Mouse (Mus musculus) limb, embryonic 13.5 days (tissue): ENCODE data around the gene Tnik. TPM values are rescaled to one million over a fixed set of nuclear protein-coding genes. Genes with fewer than 3 reads are reported as not detected.

ENCODE experiments used
- ATAC-seq: fragments of 200-750 bp; cut with Nextera tagmentation; 2 replicates; pipeline ENCODE4 v1.8.0; 2017; ENCODE audit warnings: low read depth, moderate number of reproducible peaks, moderate TSS enrichment; ENCODE audit not compliant: low FRiP score
- H3K27ac ChIP-seq: fragments of 300-500 bp; sonication (generic); 2 replicates; pipeline ENCODE4 v1.5.1; 2015; ENCODE audit warnings: inconsistent platforms, mild to moderate bottlenecking, moderate library complexity
- H3K27me3 ChIP-seq: fragments of 300-500 bp; sonication (generic); 2 replicates; pipeline ENCODE4 v1.6.1; 2015; ENCODE audit warnings: mild to moderate bottlenecking, inconsistent platforms
- H3K36me3 ChIP-seq: fragments of 300-500 bp; sonication (generic); 2 replicates; pipeline ENCODE4 v1.6.1; 2015; ENCODE audit warnings: inconsistent platforms, mild to moderate bottlenecking, moderate library complexity
- H3K4me1 ChIP-seq: fragments of 300-500 bp; sonication (generic); 2 replicates; pipeline ENCODE4 v1.6.1; 2015; ENCODE audit warnings: inconsistent platforms
- H3K4me2 ChIP-seq: fragments of 300-500 bp; sonication (generic); replicated peaks from 2 replicates; pipeline ENCODE4 v1.6.1; 2015; ENCODE audit warnings: inconsistent platforms, mild to moderate bottlenecking, moderate library complexity
- H3K4me3 ChIP-seq: fragments of 300-500 bp; sonication (generic); 2 replicates; pipeline ENCODE4 v1.5.1; 2015; ENCODE audit warnings: moderate library complexity, mild to moderate bottlenecking, inconsistent platforms
- H3K9ac ChIP-seq: fragments of 300-500 bp; sonication (generic); 2 replicates; pipeline ENCODE4 v1.6.1; 2015; ENCODE audit warnings: mild to moderate bottlenecking, inconsistent platforms
- H3K9me3 ChIP-seq: fragments of 300-500 bp; sonication (generic); 2 replicates; pipeline ENCODE4 v1.6.1; 2016; ENCODE audit warnings: inconsistent platforms
- WGBS: fragments of 180-500 bp; shearing (Covaris S2); methylation state at CpG from one replicate; pipeline ENCODE4 v1.1.7; 2015; 5-methylcytosine and 5-hydroxymethylcytosine counted together
- polyA plus RNA-seq: library from polyadenylated mRNA; unstranded; fragments of >200 nt; fragmentation: Nextera tagmentation; extraction: Ambion mirVana; gene quantifications from 2 replicates; pipeline ENCODE4 v1.2.1, GENCODE M21; 2015

Gene Tnik
- polyA plus RNA-seq, 1 experiment from 2014 or later: 9.5 TPM

GRCm38 (mm10) chr3:28392542-28392941, 129.5 kb downstream of the Tnik start:
- no peak for ATAC-seq
- peaks cover 6% of the 10 kb centered on the region; the same call in 1 of the 2 replicates for H3K9me3 ChIP-seq
- H3K4me2 ChIP-seq: no peak overlapping the region
- no peaks in the 10 kb centered on the region for H3K27me3 ChIP-seq
- no peak overlapping the region for H3K4me3 ChIP-seq
- H3K9ac ChIP-seq: no peak overlapping the region
- H3K36me3 ChIP-seq: no peaks in the 10 kb centered on the region
- no peak overlapping the region for H3K27ac ChIP-seq
- no peaks in the 10 kb centered on the region for H3K4me1 ChIP-seq

DNA sequence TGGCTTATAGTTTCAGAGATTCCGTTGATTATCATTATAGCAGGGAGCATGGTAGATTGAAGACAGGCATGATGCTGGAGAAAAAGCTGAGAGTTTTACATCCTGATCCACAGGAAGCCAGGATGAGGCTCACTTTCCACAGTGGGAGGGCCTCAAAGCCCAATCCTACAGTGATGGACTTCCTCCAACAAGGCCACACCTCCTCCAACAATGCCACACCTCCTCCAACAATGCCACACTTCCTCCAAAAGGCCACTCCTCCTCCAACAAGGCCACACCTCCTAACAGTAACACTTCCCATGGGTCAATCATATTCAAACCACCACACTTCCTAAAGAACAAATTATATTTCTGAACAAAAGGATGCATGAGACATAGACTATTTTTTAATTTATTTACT, 135.8 kb downstream of the Tnik start:
- Histone ChIP-seq H3K36me3 (no peaks in the 10 kb centered on the region), H3K4me3 (no peak overlapping the region), H3K4me1 (no peaks in the 10 kb centered on the region), H3K27ac (no peak overlapping the region), H3K4me2 (no peak overlapping the region), H3K9me3 (no peaks in the 10 kb centered on the region), H3K27me3 (no peaks in the 10 kb centered on the region), H3K9ac (no peak overlapping the region)
- no peak for ATAC-seq
- WGBS: 89% methylated on average over 1 of the region's 1 CpGs

- no peak overlapping the region for H3K4me2 ChIP-seq
- no peak overlapping the region for H3K9ac ChIP-seq
- no peak overlapping the region for H3K27ac ChIP-seq
- no peak overlapping the region for H3K4me3 ChIP-seq
- WGBS: 84% methylated on average over 9 of the region's 9 CpGs
- H3K27me3 ChIP-seq: no peaks in the 10 kb centered on the region
- no peaks in the 10 kb centered on the region for H3K9me3 ChIP-seq
- no peaks in the 10 kb centered on the region for H3K36me3 ChIP-seq
- H3K4me1 ChIP-seq: no peaks in the 10 kb centered on the region
- ATAC-seq: no peak
These were observed 136.7 kb downstream of the Tnik start for GRCm38 (mm10) chr3:28399593-28400216.

GRCm38 (mm10) chr3:28401335-28401734, 138.3 kb downstream of the Tnik start:
- H3K4me2 ChIP-seq: no peak overlapping the region
- H3K27ac ChIP-seq: no peak overlapping the region
- H3K27me3 ChIP-seq: no peaks in the 10 kb centered on the region
- WGBS: 76% methylated on average over 9 of the region's 9 CpGs
- no peaks in the 10 kb centered on the region for H3K36me3 ChIP-seq
- H3K4me1 ChIP-seq: no peaks in the 10 kb centered on the region
- no peak overlapping the region for H3K9ac ChIP-seq
- no peak overlapping the region for H3K4me3 ChIP-seq
- no peak for ATAC-seq
- H3K9me3 ChIP-seq: no peaks in the 10 kb centered on the region

DNA sequence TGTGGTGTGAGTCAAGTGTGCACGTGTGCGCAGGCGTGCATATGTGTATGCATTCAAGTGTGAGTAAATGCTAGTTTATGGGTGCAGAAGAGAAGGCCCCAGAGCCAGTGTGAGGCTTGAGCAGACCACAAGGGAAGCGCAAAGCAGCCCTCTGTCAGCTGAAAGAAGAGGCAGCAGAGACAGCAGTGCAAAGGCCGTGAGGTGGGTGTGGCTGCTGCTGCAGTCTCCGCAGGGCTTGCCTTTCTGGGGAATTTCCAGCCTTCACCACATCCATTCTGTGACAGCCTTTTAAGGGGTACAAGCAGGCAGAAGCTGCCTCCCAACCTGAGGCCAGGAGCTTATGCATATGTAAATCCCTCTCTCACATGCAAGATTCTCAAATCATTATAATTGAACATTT, 139.2 kb downstream of the Tnik start:
- no peaks in the 10 kb centered on the region for H3K4me1 ChIP-seq
- no peaks in the 10 kb centered on the region for H3K27me3 ChIP-seq
- H3K9ac ChIP-seq: no peak overlapping the region
- H3K27ac ChIP-seq: no peak overlapping the region; the same call in 1 of the 2 replicates
- H3K4me2 ChIP-seq: no peak overlapping the region
- ATAC-seq: no peak
- no peaks in the 10 kb centered on the region for H3K9me3 ChIP-seq
- H3K36me3 ChIP-seq: no peaks in the 10 kb centered on the region
- 58% methylated on average over 6 of the region's 6 CpGs for WGBS
- no peak overlapping the region for H3K4me3 ChIP-seq

DNA sequence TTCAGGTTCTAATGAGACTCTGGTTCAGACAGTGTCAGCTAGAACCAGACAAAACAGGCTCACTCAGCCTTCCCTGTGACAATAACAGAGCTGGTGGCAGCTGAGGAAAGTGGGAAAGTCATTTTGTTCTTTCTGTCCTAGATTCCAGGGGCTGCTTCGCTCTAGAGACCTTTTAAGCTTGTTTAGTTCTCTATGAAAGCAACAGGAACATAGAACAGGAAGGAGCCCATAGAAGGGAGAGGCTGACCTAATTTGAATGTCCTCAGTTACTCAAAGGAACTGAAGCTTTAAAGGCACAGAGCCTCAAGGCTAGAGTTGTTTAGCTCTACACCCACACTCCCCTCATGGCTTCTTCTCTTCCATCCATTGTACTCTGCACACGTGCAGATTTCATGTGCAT, 142.4 kb downstream of the Tnik start:
- 75% methylated on average over 2 of the region's 2 CpGs for WGBS
- Histone ChIP-seq H3K27me3 (no peaks in the 10 kb centered on the region), H3K4me2 (no peak overlapping the region), H3K27ac (no peak overlapping the region), H3K36me3 (no peaks in the 10 kb centered on the region), H3K4me3 (no peak overlapping the region), H3K9me3 (no peaks in the 10 kb centered on the region), H3K4me1 (peaks cover 3% of the 10 kb centered on the region; the same call in 1 of the 2 replicates), H3K9ac (no peak overlapping the region)
- ATAC-seq: no peak

DNA sequence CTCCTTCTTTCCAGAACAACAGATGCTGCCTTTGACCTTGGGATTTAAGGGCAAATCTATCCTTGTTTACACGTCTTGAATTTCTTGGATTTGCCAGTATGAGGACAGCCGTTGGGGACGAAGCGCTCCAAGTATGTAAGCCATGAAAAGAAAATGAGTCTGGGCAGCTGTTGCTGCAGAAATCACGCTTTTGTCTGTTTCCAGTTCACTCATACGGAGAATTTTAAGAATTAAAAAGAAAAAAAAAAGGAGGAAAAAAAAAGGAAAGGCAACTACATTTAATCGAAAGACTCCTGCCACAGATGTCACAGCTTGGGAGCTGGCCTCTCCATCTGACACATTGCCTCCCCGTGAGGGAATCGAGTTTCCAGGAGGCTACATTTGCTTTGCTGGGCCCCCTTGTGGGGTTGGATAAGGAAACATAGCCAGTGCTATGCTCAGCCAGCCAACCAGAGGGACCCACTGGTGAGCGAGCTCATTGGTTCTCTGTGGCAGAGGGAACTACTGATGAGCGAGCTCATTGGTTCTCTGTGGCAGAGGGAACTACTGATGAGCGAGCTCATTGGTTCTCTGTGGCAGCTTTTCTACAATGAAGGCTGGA, 145.9 kb downstream of the Tnik start:
- Histone ChIP-seq H3K27ac (no peak overlapping the region), H3K9me3 (no peaks in the 10 kb centered on the region), H3K36me3 (no peaks in the 10 kb centered on the region), H3K4me2 (peak overlapping the region; percentile 21; the same call in 1 of the 2 replicates), H3K4me3 (no peak overlapping the region), H3K27me3 (no peaks in the 10 kb centered on the region), H3K9ac (no peak overlapping the region), H3K4me1 (peaks cover 3% of the 10 kb centered on the region; the same call in 1 of the 2 replicates)
- ATAC-seq: peak; percentile 91
- 47% methylated on average over 12 of the region's 12 CpGs for WGBS

DNA sequence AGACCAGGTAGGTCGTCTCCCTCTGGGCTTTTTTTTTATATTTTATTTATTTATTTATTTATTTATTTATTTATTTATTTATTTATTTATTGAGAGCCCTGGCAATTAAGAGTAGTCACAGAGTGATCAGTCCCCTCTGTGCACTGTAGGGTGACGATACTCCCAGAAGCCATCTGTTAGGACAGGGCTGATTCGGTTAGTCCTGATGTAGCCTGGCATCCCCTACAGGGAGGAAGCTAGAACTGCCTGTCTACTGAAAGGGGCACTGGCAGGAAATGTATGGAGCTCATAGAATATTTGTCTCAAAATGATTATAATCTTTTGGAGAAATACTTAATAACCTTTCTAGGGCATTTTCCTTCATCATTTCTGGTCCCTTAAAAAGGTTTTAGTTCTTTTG, 147.3 kb downstream of the Tnik start:
- Histone ChIP-seq H3K9me3 (no peaks in the 10 kb centered on the region), H3K9ac (no peak overlapping the region), H3K27ac (no peak overlapping the region), H3K4me3 (no peak overlapping the region), H3K27me3 (no peaks in the 10 kb centered on the region), H3K36me3 (no peaks in the 10 kb centered on the region), H3K4me1 (peaks cover 3% of the 10 kb centered on the region; the same call in 1 of the 2 replicates), H3K4me2 (no peak overlapping the region)
- ATAC-seq: no peak
- WGBS: 70% methylated on average over 3 of the region's 3 CpGs

GRCm38 (mm10) chr3:28415986-28416385, 153.0 kb downstream of the Tnik start:
- no peaks in the 10 kb centered on the region for H3K27me3 ChIP-seq
- no peak overlapping the region for H3K4me3 ChIP-seq
- no peaks in the 10 kb centered on the region for H3K9me3 ChIP-seq
- peaks cover 21% of the 10 kb centered on the region for H3K4me1 ChIP-seq
- H3K4me2 ChIP-seq: no peak overlapping the region
- WGBS: 35% methylated on average over 2 of the region's 2 CpGs
- no peak overlapping the region for H3K27ac ChIP-seq
- H3K9ac ChIP-seq: no peak overlapping the region
- no peaks in the 10 kb centered on the region for H3K36me3 ChIP-seq
- ATAC-seq: 0 out of 2 replicates have a peak, but pooled peaks have one; percentile 26

GRCm38 (mm10) chr3:28417091-28417715, 154.2 kb downstream of the Tnik start:
- Histone ChIP-seq H3K9ac (no peak overlapping the region), H3K27ac (no peak overlapping the region), H3K9me3 (no peaks in the 10 kb centered on the region), H3K27me3 (no peaks in the 10 kb centered on the region), H3K4me1 (peaks cover 21% of the 10 kb centered on the region), H3K36me3 (no peaks in the 10 kb centered on the region), H3K4me3 (no peak overlapping the region), H3K4me2 (no peak overlapping the region)
- ATAC-seq: peak; percentile 66; the same call in 1 of the 2 replicates
- 83% methylated on average over 5 of the region's 5 CpGs for WGBS

- 80% methylated on average over 6 of the region's 6 CpGs for WGBS
These were observed 157.2 kb downstream of the Tnik start for GRCm38 (mm10) chr3:28420194-28420593.

GRCm38 (mm10) chr3:28420698-28421097, 157.7 kb downstream of the Tnik start:
- Histone ChIP-seq H3K36me3 (no peaks in the 10 kb centered on the region), H3K4me2 (no peak overlapping the region), H3K27me3 (no peaks in the 10 kb centered on the region), H3K27ac (no peak overlapping the region), H3K4me1 (peaks cover 21% of the 10 kb centered on the region), H3K9me3 (no peaks in the 10 kb centered on the region), H3K9ac (no peak overlapping the region), H3K4me3 (no peak overlapping the region)
- no peak for ATAC-seq
- WGBS: 46% methylated on average over 3 of the region's 3 CpGs

More at GRCm38 (mm10) chr3:28420194-28420593, 157.2 kb downstream of the Tnik start:
- Histone ChIP-seq H3K36me3 (no peaks in the 10 kb centered on the region), H3K4me3 (no peak overlapping the region), H3K9me3 (no peaks in the 10 kb centered on the region), H3K9ac (no peak overlapping the region), H3K4me1 (peaks cover 21% of the 10 kb centered on the region), H3K4me2 (no peak overlapping the region), H3K27ac (no peak overlapping the region), H3K27me3 (no peaks in the 10 kb centered on the region)
- no peak for ATAC-seq
